Mouse (Mus musculus) hematopoietic stem cell, adult 5-6 weeks (primary cell): ENCODE data around the gene Mcee. TPM values are rescaled to one million over a fixed set of nuclear protein-coding genes. Genes with fewer than 3 reads are reported as not detected.
A peak's percentile ranks its signal among the peaks of the same experiment; 100 is the strongest.

Experiments used
- ATAC-seq, 2 experiments: fragments of 125-278 bp in 1 of 2; replicated peaks in 1 of 2; 2 replicates each; pipeline ENCODE4 v1.8.0; 2016 to 2017; ENCODE audit warnings: inconsistent platforms in 2 of 2, mild to moderate bottlenecking in 2 of 2, moderate number of reproducible peaks in 2 of 2, low read depth in 1 of 2, moderate TSS enrichment in 1 of 2; ENCODE audit not compliant: low FRiP score in 2 of 2, poor library complexity in 2 of 2, severe bottlenecking in 2 of 2, insufficient read depth in 1 of 2, low TSS enrichment in 1 of 2
- total RNA-seq: library from RNA; stranded (forward); fragments of 172-1452, 232-1000 nt; gene quantifications from 2 replicates; pipeline ENCODE4 v1.2.3, GENCODE M21; 2017

Gene Mcee
- total RNA-seq, result 84.4 and 122 TPM in 2 replicates

DNA sequence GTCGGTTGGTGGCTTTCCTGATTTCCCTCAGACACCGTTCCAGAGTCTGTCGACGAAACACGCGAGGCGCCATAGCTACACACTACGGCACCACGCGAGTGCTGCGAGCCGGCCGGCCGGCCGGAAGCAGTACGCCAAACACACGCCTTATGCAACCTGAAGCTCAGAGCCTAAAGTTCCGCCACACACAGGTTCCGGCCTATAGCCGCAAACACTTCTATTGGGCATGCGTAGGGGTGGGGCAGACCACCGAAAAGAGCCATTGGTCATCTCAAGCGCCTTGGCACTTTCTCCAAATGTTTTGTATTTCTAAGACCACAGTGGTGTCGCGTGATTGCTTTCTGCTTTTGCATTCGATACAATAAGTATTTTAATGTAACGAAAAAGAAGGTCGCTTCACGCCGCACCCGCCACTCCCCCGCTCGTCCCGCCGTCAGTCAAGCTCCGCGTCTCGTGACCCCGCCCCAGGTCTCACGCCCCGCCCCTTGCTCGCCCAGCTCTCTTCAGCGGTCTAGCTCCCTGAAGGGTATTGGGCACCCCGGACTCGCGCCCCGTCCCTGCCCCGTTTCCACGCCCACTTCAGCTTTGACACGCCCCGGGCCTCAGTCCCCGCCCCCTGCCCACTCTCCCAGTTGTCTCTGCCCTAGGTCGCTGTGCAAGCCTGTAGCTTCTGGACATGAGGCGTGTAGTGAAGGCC lies at the start of gene Mcee, which contains the start of gene Mphosph10:
Mcee (plus strand) TSS at position 486 of the 697 bp plus-strand sequence.
Mphosph10 (minus strand) TSS at position 147 of the 697 bp plus-strand sequence.
- ATAC-seq, result peak; percentile 92 to 94

DNA sequence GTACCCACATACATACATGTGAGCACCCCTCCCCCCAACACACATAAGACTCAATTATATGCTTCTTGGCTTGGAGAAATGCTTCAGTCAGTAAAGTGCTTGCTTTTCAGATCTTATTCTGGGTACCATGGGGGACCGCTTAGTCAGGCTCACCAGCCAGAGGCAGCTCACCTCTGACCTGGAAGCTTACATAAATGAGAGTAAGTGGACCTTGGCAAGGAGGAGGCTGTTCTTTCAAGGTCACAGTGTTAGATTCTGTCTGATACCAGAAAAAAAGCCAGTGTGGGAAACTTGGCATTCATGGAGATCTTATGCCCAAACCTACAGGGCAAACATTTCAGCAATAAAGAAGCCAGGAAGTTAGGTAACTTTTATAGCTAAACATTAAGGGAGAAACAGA lies 44.6 kb upstream of the Mcee start:
- no peak for ATAC-seq

DNA sequence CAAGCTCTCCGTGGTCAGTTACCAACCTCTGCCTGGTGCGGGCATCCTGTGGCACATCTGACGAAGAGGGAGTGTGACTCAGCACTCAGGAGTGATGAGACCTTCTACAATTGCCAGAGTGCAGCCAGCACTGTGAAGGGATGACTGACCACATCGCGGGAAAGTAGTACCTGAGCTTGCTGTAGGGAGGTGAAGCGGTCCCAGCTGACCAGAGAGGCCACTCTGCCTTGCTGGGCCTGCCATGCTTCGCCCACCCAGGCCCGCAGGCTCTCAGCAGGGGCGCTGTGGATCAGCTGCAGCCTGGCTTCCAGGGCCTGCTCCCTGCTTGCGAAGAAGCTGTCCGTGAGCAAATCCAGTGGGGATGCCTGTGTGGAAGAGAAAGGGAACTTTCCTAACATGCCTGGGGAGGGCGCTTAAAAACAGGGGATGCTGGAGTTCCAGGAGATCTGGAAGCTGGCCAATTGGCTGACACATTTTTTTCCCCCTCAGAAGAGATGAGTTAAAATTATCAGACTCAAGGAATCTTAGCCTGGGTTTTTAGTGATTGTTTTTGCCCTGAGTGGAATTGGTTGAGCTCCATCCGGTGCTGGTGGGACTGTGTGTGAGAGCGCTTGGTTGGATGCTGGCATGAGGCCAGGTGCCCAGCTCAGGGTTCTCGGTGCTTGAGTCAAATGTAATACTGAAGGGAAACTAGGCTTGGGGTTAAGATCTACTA lies 43.1 kb upstream of the Mcee start:
- no peak for ATAC-seq

DNA sequence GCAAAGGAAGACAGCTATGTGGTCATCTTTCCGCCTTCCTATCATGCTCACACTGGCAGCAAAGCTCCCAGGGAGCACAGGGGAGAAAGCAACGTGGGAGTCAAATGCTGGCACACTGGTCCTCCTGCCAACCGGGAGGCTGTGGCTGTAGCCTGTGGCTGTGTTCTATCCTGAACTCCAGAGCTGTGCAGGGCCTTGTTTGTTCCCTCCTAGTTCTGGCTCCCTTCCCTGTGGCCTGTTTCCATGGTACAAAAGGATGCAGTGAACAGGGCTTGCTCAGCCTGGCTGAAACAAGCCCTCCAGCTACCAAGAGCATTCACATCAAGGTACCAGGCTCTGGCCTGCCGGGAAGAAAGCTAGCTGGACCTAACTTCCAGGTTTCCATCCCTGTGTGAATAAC lies 41.3 kb upstream of the Mcee start:
- peak in 1 of 2 experiments; percentile 49; a peak in 2 of 4 replicates for ATAC-seq

DNA sequence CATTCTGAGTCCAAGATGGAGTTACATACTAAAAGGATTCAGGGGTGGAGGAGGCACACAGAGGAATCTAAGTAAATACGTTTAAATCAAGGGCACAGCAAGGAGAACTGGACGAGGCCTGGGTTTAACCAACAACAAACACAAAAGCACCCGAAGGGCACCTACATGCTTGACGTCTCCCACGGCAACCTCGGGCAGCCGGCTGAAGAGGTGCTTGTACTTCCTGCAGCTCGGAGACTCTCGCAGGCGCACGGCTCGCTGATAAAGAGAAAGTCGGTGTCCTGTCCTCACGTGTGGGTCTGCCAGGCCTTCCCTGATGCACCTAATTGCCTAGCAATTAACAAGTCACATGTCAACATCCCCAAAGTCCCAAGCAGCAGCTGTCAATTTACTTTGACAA lies 38.2 kb upstream of the Mcee start:
- no peak for ATAC-seq

DNA sequence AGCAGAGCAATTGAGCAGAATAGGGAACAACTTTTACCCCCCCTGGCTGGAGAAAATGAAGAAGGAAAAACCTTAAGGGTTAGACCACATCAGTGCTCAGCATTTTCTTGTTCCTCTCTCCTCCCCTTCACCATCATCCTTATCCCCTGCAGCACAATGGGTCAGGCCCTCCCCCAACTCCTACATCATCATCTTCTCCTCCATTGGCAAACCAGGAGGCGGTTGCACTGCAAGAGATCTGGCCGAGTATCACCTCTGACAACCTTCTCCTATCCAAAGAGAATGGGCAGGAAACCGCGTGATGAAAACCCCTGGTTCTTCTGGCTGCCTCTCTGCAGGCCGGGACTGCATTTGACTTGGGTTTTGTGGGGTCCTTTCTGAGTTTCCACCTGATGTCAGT lies 35.7 kb upstream of the Mcee start:
- ATAC-seq, result no peak

DNA sequence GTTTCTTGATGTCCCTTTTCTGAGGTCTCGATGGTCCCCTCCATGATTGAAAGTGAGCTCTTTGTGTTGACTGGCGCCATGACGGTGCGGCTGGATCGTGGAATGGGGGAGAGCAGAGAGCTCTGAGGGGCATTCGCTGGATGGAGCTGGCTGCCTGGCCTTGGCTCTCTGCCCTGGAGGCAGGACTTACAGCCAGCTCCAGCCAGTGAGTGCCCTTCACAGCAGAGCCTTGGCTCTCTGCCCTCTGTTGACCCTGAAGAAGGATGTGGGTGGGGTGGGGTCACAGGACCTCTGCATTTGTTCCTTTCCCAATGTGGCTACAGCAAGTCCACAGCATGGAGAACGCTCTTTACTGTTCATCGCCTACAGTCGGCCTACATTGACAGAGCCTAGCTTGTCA lies 35.0 kb upstream of the Mcee start:
- ATAC-seq, result no peak

DNA sequence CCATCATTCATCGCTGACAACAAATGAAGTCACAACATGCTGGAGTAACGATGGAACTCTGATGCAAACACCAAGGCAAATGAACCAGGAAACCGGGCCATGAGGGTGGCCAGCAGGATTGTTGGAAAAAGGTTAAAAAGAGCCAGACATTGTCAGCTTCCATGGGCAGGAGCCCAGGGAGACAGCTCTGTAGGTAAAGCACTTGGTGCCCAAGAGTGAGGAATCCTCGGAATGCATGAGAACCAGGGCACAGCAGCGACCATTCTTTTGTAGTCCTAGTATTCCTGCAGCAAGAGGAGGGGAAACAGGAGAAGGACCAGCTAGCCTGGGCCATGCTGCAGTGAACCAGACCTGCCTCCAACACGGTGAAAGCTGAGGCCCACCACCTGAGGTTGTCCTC lies 33.7 kb upstream of the Mcee start:
- ATAC-seq, result no peak

DNA sequence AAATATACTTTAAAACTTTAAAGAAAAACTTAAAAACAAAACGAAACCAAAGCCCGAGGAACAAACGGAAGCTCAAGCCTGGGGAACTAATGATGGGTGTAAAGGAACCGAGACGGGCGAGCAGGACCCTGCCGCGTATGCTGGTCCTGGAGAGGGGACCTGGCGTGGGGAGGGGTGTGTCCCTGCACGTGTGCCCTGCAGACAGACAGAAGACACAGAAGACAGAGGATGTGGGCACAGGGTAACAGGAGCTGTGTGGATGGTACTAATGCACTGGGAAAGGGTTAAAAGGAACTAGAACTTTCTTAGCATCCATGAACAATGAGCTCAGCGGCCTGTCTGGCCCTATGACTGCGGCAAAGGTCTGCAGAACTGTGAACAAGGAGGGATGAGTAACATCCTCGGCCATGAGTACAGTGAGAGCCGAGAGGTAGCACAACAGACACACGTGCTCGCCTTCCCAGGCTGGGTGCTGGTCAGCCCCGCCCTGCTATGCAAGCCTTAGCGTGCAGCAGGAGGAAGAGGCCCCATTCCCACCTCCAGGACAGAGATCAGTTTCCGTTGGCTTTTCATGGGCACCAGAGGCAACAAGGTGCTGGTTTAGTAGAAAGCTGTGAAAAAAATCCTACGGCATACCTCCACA lies 32.3 kb upstream of the Mcee start:
- ATAC-seq, result no peak

DNA sequence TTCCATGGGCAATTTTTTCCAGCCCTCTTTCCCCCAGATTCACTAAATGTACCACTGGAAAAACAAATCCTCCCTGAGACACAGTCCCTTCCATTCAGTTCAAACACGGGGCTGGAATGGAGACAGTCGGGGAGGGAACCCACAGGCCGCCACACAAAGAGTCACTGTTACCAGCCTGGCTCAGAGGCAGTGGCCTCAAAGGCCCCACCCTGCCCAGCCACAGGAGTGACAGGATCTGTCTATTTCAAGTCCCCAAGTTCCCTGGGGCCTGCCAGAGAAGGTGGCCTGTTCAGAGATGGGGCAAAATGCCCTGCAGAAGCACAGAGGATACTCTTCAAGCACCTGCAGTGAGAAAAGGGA lies 31.8 kb upstream of the Mcee start:
- no peak for ATAC-seq

DNA sequence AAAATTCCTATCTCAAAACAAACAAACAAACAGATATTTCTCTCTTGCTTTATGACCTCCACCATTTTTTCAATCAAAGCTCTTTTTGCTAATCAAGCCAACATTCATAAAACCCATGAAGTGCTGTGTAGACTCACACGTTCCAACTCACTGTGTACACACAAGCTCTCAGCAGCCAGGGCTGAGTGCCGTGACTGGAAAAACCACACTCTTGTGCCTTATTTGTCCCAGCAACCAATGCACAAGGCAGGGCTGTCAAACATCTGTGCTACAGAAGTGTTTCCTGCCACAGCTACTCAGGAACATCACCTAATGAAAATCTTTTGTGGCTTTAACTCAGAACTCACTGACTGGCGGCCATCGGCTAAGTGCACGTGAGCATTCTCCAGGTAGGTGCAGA lies 26.5 kb upstream of the Mcee start:
- no peak for ATAC-seq

DNA sequence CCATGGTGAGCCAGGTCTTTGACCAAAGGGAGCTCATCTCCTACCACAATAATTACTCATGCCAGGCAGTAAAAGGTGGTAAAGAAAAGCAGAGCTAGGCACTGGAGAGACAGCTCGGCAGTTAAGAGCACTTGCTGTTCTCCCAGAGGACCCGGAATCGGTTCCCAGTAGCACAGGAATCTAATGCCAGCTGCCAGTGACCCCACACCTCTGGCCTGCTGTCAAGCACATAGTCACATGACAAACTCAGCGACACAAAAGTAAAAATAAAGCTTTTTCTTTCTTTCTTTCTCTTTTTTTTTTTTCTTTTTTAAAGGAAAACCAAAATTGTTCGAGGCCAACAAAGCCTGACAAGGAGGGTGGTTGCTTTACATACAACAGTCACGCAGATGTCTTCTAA lies 22.6 kb upstream of the Mcee start:
- no peak for ATAC-seq

DNA sequence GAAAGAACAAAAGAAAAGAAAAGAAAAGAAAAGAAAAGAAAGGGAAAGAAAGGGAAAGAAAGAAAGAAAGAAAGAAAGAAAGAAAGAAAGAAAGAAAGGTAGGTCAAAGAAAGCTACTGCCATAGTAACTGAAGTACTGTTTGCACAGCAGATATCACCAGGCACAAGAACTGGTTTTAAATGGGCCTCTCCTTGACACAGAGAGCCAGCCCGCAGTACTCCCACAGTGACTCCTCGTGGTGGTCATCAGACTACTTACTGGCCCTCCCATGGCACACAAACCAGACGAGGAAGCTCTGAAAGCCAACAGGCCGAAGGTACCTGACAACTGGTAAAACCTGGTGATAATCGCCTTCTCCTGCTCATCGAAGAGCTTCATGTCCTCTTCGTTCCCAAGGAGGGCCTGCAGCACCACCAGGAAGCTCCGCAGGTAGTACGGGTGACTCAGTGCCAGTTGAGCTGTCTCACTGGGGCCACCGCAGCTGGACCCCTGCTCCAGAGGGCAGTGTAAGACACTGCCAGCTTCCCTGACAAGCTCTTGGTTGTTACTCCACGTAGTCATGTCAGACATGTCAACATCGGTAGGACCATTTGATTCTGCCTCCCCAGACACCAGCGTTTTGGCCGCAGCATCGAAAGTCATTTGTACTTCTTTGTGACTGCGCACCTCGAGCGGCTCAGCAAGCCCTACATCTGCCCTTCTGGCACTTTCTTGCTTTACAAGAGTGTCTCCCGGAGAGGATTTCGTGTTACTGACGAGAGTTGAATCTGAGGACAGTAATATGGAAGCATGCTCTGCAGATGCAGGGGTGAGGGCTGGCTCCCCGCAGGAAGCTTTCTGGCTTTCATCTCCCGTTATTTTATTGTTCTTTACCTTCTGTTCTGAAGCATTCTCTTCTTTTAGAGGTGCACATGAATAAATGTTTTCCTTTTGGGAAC lies 20.2 kb upstream of the Mcee start:
- ATAC-seq, result no peak

DNA sequence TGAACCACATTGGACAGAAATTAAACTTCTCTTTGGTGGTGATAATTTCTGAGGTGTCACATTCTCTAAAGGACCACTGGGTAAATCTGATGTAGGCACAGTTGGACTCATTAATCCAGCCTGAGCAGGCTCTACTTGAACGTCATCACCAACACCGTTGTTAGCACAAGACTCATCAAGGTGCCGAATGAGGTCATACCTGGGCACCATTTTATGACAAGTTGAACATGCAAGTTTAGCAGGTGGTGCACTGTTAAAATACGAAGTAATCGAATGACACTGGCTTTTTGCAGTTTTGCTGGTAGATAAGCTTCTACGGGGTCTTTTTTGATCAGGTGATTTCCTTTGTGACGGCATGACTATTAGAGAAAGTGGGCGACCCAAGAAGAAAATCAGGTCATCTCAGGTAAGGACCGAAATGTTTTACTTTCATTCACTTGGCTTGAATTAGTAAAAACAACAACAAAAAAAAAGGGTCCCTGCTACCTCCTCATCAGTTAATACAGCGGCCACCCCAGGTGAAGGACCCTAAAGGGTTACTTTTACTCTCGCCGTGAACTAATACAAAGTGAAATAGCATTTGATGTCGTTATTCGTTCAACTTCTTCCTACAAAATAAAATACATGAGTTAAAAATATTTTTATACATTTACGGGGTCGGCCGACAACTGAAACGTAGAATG lies 19.1 kb upstream of the Mcee start:
- ATAC-seq, result 0 out of 4 replicates have a peak, but pooled peaks have one; percentile 1 to 2

DNA sequence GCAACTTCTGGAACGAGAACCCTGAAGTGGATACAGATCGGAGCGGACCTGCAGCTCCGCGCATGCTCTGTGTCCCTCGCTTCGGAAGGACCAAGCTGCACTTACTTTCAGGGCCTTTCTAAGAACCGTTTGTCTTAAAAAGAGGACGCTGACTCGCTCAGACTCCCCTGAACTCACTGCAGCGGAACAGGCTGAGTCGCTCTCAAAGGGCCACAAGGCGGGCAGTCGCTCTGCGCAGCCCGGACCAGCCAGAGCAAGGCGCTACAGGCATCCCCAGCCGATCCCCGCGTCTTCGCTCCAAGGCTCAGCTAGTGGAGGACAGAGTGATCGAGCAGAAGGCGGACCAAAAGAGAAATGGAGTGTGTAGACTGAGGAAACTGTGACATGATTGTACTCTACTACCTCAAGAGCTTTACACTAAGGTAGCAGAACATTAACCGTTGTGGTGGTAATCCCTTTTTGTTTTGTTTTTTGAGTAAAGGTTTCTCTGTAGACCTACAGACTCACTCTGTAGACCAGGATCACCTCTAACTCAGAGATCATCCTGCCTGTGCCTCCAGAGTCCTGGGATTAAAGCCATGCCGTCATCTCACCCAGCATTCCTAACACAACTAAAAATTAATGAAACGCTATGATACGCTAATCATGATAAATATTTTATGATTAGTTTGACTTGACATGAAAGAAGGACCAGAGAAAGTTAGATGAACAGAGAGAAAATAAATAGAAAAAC lies 18.4 kb upstream of the Mcee start, which contains the start of gene Fan1:
Fan1 (minus strand) TSS at position 266 of the 733 bp plus-strand sequence.
- ATAC-seq, result peak; percentile 98 to 99

DNA sequence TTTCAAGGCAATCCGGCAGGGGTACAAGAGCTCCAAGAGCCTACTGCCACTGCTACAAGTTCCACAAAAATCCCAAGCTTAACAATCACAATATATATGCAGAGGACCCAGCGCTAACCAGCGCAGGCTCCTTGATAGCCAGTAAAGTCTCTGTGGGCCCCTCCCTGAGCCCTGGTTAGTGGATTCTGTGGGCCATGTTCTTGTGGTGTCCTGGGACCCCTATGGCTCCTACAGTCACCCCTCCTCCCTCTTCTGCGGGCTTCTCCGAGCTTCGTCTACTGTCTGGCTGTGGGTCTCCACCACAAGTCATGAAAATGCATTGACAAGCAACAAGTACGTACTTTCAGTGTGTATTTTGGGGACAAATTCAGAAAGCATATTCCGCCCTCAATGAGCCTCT lies 928 bp upstream of the Mcee start:
- ATAC-seq, result no peak
